Mouse (Mus musculus) c-Kit-positive CD71-positive TER-119-positive erythroid progenitor cells, embryonic 14.5 days (primary cell): ENCODE measurements at regions not wholly inside any gene's neighbourhood (a gene's known extent, or its start where the extent isn't known, plus 50 kb on each side); places are given as distances from the start of the nearest gene placed in this dataset.

Source experiments
- DNase-seq: peaks from one replicate; pipeline ENCODE4 v3.0.0-alpha.2; 2013; ENCODE audit warnings: low spot score

DNA sequence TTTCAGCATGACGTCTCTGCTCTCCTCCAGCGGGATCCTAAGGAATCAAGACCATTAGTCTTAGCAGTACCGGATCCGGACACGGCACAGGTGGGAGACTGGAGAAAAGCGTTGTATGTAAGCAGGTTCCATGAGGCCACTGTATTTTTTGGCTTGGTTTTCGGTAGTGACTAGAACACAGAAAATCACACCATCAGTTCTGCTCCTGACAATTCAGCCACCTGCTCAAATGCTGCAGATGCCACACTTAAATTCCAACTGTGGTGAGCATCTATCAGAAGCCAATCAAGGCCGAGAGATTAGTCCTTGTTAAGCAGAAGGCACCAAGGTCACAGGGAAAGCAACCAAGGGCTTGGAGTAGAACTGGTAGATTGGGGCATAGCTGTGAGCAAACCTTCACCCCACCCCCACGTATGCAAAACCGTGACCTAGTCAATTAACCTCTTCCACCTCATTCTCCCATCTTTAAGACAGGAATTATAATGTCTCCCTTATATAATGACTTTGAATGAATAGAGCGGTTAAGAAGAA, 452.2 kb downstream of the Bnc2 start:
- DNase-seq: no peak

DNA sequence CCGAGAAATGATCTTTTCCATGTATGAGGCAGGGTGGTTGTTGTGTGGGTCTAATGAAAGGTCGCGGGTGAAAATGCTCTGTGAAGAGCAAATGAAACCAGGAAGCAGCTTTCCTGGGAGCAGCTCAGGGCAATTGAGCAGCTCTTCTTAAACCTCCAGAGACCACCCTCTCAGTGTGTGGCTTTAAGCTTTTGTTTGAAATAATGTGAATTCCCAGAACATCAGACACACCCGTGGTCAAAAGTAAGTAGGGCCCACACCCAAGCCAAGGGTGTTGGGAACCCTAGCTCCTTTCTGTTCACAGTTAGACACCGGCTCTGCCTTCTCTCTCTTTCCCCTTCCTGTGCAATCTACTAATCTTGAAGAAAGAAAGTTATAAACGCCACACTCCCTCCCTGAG, 450.5 kb downstream of the Bnc2 start:
- no peak for DNase-seq
